Mouse (Mus musculus) forebrain, embryonic 12.5 days (tissue): ENCODE measurements at regions not wholly inside any gene's neighbourhood (a gene's known extent, or its start where the extent isn't known, plus 50 kb on each side); places are given as distances from the start of the nearest gene placed in this dataset.

ENCODE experiments used
- ATAC-seq: fragments of 200-750 bp; cut with Nextera tagmentation; 2 replicates; pipeline ENCODE4 v1.8.0; 2017; ENCODE audit warnings: moderate TSS enrichment; ENCODE audit not compliant: low FRiP score
- H3K27ac ChIP-seq: fragments of 300-500 bp; sonication (generic); 2 replicates; pipeline ENCODE4 v1.5.1; 2016; ENCODE audit warnings: mild to moderate bottlenecking
- H3K27me3 ChIP-seq: fragments of 300-500 bp; sonication (generic); 2 replicates; pipeline ENCODE4 v1.6.1; 2016; ENCODE audit warnings: mild to moderate bottlenecking
- H3K36me3 ChIP-seq: fragments of 300-500 bp; sonication (generic); replicated peaks from 2 replicates; pipeline ENCODE4 v1.6.1; 2016; ENCODE audit warnings: mild to moderate bottlenecking
- H3K4me1 ChIP-seq: fragments of 300-500 bp; sonication (generic); 2 replicates; pipeline ENCODE4 v1.6.1; 2016
- H3K4me2 ChIP-seq: fragments of 300-500 bp; sonication (generic); 2 replicates; pipeline ENCODE4 v1.6.1; 2016; ENCODE audit warnings: mild to moderate bottlenecking, moderate library complexity
- H3K4me3 ChIP-seq: fragments of 300-500 bp; sonication (generic); replicated peaks from 2 replicates; pipeline ENCODE4 v1.5.1; 2016; ENCODE audit warnings: mild to moderate bottlenecking
- H3K9ac ChIP-seq: fragments of 300-500 bp; sonication (generic); 2 replicates; pipeline ENCODE4 v1.6.1; 2016; ENCODE audit warnings: mild to moderate bottlenecking
- H3K9me3 ChIP-seq: fragments of 300-500 bp; sonication (generic); 2 replicates; pipeline ENCODE4 v1.6.1; 2016
- WGBS: fragments of 180-500 bp; shearing (Covaris S2); methylation state at CpG from one replicate; pipeline ENCODE4 v1.1.7; 2016; 5-methylcytosine and 5-hydroxymethylcytosine counted together

DNA sequence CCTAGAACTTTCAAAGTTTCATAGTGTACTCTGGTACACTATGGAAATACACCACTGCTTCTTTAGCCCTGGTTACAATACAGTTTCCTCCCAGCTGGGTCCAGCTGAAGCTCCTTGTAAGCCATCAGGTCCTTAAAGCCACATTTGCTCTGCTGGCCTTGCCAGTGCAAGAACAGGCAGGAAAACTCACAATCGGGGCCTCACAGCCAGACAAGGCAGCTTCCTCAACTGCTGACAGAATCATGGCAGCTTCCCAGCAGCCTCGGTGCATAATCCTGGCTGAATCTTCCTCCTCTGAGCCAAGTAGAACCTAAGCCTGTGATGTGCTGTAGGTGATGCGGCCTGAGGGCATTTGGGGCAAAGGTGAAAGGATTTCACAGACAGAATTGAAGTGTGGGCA, 320.5 kb upstream of the Zmiz1 start:
- no peak overlapping the region for H3K9ac ChIP-seq
- H3K36me3 ChIP-seq = no peaks in the 10 kb centered on the region
- no peak overlapping the region for H3K4me2 ChIP-seq
- H3K27ac ChIP-seq = no peak overlapping the region
- no peaks in the 10 kb centered on the region for H3K9me3 ChIP-seq
- 80% methylated on average over 3 of the region's 3 CpGs for WGBS
- peaks cover 5% of the 10 kb centered on the region; the same call in 1 of the 2 replicates for H3K4me1 ChIP-seq
- ATAC-seq = no peak
- no peak overlapping the region for H3K4me3 ChIP-seq
- no peaks in the 10 kb centered on the region for H3K27me3 ChIP-seq

DNA sequence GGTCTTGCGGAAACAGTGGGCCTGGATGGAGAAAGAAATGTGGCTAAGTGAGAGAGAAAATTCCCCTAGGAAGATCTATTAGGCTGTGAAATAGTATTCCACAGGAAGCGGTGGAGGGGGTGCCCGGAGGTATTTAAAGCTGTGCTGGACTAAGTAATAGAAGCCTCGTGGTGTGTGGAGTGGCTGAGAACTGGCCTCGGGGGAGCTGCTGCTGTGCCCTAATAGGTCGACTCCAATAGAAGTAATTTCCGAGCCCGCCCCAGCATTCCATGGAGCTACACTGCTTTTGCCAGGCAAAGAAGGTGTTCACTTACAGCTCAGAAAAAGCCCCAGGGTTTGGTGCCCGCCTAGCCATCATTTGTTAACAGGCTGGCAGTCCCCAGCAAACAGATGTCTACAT, 317.1 kb upstream of the Zmiz1 start:
- no peak for ATAC-seq
- no peaks in the 10 kb centered on the region for H3K4me1 ChIP-seq
- H3K9ac ChIP-seq = no peak overlapping the region
- H3K4me3 ChIP-seq = no peak overlapping the region
- H3K27me3 ChIP-seq = no peaks in the 10 kb centered on the region
- H3K36me3 ChIP-seq = no peaks in the 10 kb centered on the region
- no peaks in the 10 kb centered on the region for H3K9me3 ChIP-seq
- WGBS = 60% methylated on average over 9 of the region's 9 CpGs
- H3K4me2 ChIP-seq = no peak overlapping the region
- H3K27ac ChIP-seq = no peak overlapping the region

DNA sequence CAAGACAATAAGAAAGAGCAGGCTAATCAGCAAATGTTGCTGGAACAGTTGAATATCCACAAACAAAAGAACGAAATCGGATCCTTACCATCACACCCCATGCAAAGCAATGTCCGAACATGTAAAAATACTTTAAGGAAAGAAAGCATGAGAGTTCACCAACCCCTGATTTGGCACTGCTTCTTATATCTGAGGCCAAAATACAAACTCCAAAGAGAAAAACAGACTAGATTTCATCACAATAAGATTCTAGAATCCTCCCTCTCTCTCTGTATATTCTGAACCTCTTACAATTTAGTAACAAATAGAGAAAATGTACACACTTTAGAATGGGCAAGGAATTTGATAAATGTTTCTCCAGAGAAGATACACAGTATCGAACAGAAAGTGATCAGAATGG, 315.9 kb upstream of the Zmiz1 start:
- 86% methylated on average over 4 of the region's 4 CpGs for WGBS

DNA sequence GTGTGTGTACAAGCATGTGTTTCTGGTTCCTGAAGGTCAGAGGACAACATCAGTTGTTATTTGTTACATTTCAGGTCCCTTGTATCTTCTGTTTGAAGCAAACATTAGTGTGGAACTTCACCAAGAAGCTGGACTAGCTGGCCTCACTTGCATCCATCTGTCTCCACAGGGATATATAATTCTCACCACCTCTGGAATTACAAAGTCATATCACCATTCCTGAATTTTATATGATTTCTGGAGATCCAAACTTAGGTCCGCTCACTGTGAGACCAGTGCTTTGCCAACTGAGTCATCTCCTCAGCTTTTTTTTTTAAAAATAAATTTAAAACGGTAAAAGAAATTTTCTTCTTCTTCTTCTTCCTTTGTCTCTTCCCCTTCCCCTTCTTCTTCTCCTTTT, 311.3 kb upstream of the Zmiz1 start:
- Histone ChIP-seq H3K4me1 (no peaks in the 10 kb centered on the region), H3K9me3 (no peaks in the 10 kb centered on the region), H3K4me3 (no peak overlapping the region), H3K9ac (no peak overlapping the region), H3K27ac (no peak overlapping the region), H3K27me3 (0 out of 2 replicates have a peak, but pooled peaks cover 5% of the 10 kb centered on the region), H3K4me2 (no peak overlapping the region), H3K36me3 (no peaks in the 10 kb centered on the region)
- 98% methylated on average over 2 of the region's 2 CpGs for WGBS
- ATAC-seq = no peak

More for the DNA sequence above, 315.9 kb upstream of the Zmiz1 start:
- Histone ChIP-seq H3K4me2 (no peak overlapping the region), H3K9ac (no peak overlapping the region), H3K27ac (no peak overlapping the region), H3K27me3 (no peaks in the 10 kb centered on the region), H3K9me3 (no peaks in the 10 kb centered on the region), H3K4me3 (no peak overlapping the region), H3K4me1 (no peaks in the 10 kb centered on the region), H3K36me3 (no peaks in the 10 kb centered on the region)
- no peak for ATAC-seq

DNA sequence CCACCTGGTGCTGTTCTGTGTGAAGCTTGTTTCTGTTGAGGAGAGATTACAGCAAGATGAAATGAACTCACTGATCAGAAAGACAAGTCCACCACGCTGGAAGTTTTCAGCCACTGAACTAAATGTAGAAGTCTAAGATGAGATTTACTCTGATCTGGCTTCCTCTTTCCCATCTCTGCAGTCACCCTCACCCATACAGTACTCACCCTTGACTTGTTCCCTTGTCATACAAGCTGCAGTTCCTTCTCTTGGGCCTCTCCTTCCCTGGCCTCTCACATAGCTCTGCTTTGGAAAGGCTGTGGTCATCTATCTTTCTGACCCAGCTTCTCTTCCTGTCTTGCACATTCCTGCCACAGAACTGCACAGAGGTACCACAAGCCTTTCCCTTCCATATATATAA, 308.0 kb upstream of the Zmiz1 start:
- no peaks in the 10 kb centered on the region for H3K36me3 ChIP-seq
- H3K9ac ChIP-seq = no peak overlapping the region
- no peak for ATAC-seq
- no peak overlapping the region for H3K4me3 ChIP-seq
- H3K4me2 ChIP-seq = no peak overlapping the region
- H3K4me1 ChIP-seq = 0 out of 2 replicates have a peak, but pooled peaks cover 6% of the 10 kb centered on the region
- no peak overlapping the region for H3K27ac ChIP-seq
- peaks cover 5% of the 10 kb centered on the region; the same call in 1 of the 2 replicates for H3K27me3 ChIP-seq
- WGBS = 77% methylated on average over 1 of the region's 1 CpGs
- H3K9me3 ChIP-seq = no peaks in the 10 kb centered on the region

DNA sequence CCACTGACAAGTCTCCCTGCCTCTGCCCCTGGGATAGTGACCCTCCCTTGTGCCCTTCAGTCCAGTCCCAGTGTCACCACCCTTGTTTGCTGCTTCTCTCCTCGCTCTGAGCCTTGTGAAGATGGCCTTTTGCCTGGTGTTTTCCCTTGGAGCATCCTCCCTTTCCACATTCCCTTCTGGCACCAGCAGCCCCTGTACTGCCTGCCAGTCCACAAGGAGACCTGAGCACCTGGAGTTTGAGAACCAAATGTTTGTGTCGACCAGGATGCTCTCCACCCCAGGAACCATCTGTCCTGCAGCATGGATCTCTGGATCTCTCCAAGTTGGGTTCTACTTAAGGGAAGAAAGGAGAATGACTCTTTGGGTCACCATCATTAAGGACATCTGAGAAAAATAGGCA, 307.5 kb upstream of the Zmiz1 start:
- 87% methylated on average over 2 of the region's 2 CpGs for WGBS
- Histone ChIP-seq H3K36me3 (no peaks in the 10 kb centered on the region), H3K4me2 (no peak overlapping the region), H3K9ac (no peak overlapping the region), H3K4me3 (no peak overlapping the region), H3K4me1 (peaks cover 11% of the 10 kb centered on the region; the same call in 1 of the 2 replicates), H3K27ac (no peak overlapping the region), H3K27me3 (peaks cover 5% of the 10 kb centered on the region; the same call in 1 of the 2 replicates), H3K9me3 (no peaks in the 10 kb centered on the region)
- no peak for ATAC-seq

DNA sequence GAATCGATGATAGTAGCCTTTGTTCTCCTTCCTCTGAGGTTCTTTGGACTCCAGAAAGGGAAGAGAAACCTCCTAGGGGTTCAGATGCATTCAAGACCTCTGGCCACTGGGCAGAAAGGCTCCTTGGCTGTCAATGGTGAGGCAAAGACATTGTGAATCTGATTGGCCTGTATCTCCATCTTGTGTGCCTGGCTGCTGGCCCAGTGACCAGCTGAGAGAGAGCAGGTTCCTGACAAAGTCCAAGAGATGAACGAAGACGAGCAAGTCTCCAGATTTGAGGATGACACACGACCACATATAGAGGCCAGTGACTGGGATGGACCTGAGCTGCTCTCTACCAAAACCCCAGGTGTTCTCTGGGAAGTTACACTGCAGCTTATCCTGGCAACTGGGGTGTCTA, 305.4 kb upstream of the Zmiz1 start:
- Histone ChIP-seq H3K4me3 (no peak overlapping the region), H3K36me3 (no peaks in the 10 kb centered on the region), H3K9me3 (no peaks in the 10 kb centered on the region), H3K27me3 (peaks cover 5% of the 10 kb centered on the region; the same call in 1 of the 2 replicates), H3K4me1 (peaks cover 14% of the 10 kb centered on the region; the same call in 1 of the 2 replicates), H3K9ac (no peak overlapping the region), H3K27ac (no peak overlapping the region), H3K4me2 (no peak overlapping the region)
- WGBS = 88% methylated on average over 4 of the region's 4 CpGs
- no peak for ATAC-seq

DNA sequence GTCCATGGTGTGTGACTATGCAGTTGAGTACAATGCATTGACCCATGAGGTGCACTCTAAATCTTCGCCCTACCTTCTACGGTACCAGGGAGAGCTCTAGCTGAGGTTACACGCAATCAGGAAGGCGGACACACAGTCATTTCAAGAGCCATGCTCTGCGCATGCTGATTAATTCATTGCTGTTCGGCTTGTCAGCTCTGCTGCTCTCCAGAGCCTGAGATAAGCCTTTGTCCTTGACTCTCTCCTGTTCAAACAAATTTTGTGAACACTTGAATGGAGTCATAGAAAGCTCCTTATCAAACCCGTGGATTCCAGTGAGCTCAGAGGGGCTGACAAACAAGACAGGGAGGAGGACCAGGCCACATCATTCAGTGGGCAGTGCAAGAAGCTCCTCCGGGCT, 304.8 kb upstream of the Zmiz1 start:
- H3K9me3 ChIP-seq = no peaks in the 10 kb centered on the region
- peaks cover 14% of the 10 kb centered on the region; the same call in 1 of the 2 replicates for H3K4me1 ChIP-seq
- no peaks in the 10 kb centered on the region for H3K36me3 ChIP-seq
- no peak overlapping the region for H3K9ac ChIP-seq
- no peak overlapping the region for H3K4me2 ChIP-seq
- 68% methylated on average over 8 of the region's 8 CpGs for WGBS
- no peak overlapping the region for H3K4me3 ChIP-seq
- H3K27me3 ChIP-seq = peaks cover 5% of the 10 kb centered on the region; the same call in 1 of the 2 replicates
- H3K27ac ChIP-seq = no peak overlapping the region
- no peak for ATAC-seq

DNA sequence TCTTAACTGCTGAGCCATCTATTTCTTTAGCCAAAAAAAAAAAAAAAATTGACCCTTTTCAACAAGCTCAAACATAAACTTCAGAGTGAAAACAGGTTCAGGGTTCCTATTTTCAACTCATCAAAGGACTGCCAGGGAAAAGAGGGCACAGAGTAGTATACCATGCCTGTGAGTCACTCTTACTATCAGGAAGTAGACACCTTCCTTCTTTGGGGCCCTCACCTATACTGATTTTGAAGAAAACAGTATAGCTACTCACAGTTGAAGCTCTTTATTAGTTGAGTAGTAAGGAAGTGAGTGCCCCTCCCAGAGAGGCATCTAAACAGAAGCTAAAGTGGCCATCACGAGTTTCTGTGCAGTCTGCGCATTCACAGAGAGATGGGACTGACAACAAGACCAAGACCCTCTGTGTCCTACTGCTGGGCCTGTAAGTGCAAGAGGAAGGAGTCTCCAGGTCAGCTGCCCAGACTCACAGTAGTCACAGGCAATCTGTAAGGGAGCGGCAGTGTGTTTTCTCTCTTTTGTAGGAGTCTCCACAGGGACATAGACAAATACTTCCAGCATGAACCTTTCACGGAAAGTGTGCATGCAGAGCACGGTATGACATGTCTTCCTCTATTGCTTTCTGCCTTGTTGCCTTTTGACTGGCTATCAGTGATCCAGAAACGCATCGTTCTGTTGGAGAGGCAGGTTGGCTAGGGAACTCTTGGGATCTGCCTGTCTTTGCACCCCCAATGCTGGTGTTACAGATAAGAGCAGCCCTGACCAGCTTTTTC, 303.8 kb upstream of the Zmiz1 start:
- no peak overlapping the region for H3K4me2 ChIP-seq
- H3K9ac ChIP-seq = no peak overlapping the region
- peaks cover 14% of the 10 kb centered on the region; the same call in 1 of the 2 replicates for H3K4me1 ChIP-seq
- H3K4me3 ChIP-seq = no peak overlapping the region
- 83% methylated on average over 7 of the region's 7 CpGs for WGBS
- peaks cover 5% of the 10 kb centered on the region; the same call in 1 of the 2 replicates for H3K27me3 ChIP-seq
- H3K9me3 ChIP-seq = no peaks in the 10 kb centered on the region
- H3K36me3 ChIP-seq = no peaks in the 10 kb centered on the region
- no peak for ATAC-seq
- H3K27ac ChIP-seq = no peak overlapping the region

DNA sequence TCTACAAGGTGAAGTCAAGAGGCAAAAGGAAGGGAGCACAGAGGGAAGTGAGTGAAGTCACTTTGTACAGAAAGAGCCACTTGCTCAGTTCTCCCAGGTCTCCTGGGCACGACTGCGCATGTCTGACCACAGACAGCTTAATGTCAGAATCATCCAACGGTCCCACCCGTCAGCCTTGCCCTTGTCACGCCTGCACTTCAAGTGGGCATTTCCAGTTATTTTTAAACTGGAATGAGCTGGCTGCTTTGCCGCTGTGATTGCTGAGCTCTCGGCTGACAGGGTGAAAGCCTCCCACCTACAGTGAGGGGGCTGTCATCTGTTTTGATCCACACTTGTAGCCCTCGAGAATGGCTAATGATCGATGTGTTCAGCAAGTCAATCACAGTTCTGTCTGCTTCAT, 302.8 kb upstream of the Zmiz1 start:
- Histone ChIP-seq H3K27ac (no peak overlapping the region), H3K4me3 (no peak overlapping the region), H3K4me1 (peaks cover 14% of the 10 kb centered on the region; the same call in 1 of the 2 replicates), H3K36me3 (no peaks in the 10 kb centered on the region), H3K27me3 (peaks cover 2% of the 10 kb centered on the region; the same call in 1 of the 2 replicates), H3K9me3 (no peaks in the 10 kb centered on the region), H3K9ac (no peak overlapping the region), H3K4me2 (no peak overlapping the region)
- no peak for ATAC-seq
- WGBS = 60% methylated on average over 9 of the region's 9 CpGs

DNA sequence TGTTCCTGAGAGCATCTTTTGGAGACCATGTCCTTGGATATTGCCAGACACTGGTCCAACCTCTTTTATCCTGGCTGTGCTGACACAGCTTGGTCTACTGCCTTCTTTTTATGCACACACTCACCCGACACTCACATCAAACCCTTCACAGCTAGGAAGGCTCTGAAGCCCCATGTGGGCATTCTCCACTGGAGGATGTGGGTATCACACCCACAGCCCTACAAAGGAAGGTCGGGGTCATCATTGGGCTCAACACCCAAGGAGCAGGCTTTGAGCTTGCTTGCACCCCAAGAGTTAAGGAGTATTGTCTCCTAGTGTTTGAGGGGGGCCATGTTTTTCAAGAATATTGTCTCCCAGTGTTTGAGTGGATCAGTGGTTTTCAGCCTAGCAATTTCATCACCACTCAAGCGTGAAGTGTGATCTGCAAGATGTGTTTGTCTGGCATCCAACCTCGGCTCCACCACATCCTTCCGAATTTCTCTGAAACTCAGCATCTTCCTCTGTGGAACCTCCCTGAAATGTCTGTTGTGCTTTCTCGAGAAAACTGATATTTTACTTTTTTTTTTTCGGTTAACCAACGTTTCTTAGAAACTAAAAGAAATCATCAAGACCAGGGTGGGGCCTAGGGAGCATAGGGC, 297.2 kb upstream of the Zmiz1 start:
- Histone ChIP-seq H3K4me2 (no peak overlapping the region), H3K4me1 (0 out of 2 replicates have a peak, but pooled peaks cover 4% of the 10 kb centered on the region), H3K9me3 (no peaks in the 10 kb centered on the region), H3K27ac (no peak overlapping the region), H3K27me3 (no peaks in the 10 kb centered on the region), H3K4me3 (no peak overlapping the region), H3K9ac (no peak overlapping the region), H3K36me3 (no peaks in the 10 kb centered on the region)
- no peak for ATAC-seq
- 85% methylated on average over 8 of the region's 8 CpGs for WGBS

DNA sequence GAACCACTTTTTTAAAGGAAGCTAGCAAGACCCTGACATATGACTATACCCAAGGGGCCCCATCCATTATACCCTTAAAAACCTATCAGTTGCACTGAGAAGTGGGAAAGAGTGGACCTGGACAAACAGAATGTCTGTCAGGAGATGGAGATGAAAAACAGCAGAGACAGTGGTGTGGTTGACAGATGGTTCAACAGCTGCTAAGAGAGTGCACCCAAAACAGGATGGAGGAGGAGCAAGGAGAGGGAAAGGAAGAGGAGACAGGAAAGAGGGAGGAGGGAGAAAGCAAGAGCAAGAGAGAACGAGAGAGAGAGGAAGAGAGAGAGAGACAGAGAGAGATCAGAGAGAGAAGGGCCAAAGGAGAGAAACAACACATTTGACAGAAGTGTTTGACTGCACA, 292.8 kb upstream of the Zmiz1 start:
- WGBS = 27% methylated on average over 1 of the region's 1 CpGs
- H3K9ac ChIP-seq = no peak overlapping the region
- H3K4me2 ChIP-seq = no peak overlapping the region
- ATAC-seq = no peak
- H3K27ac ChIP-seq = no peak overlapping the region
- no peaks in the 10 kb centered on the region for H3K36me3 ChIP-seq
- peaks cover 12% of the 10 kb centered on the region for H3K4me1 ChIP-seq
- H3K9me3 ChIP-seq = no peaks in the 10 kb centered on the region
- no peaks in the 10 kb centered on the region for H3K27me3 ChIP-seq
- no peak overlapping the region for H3K4me3 ChIP-seq

DNA sequence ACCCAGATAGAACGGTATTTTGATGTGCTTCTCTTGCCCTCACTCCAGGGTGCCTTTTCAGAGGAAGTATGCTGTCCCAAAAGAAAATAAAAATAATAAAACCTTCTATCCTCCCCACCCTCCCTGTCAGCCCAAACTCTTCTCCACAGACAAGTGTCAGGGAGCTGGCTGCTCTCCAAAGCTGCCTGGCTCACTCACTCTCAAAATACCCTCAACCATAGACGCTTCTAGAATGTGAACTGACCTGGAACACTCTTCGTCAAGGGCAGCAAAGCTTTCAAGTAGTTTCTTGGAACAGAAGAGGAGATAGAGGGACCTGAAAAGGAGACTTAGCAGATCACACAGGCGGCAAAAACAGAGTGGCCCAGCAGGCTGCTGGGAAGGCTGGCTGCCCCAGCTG, 291.4 kb upstream of the Zmiz1 start:
- H3K27ac ChIP-seq = no peak overlapping the region
- WGBS = 46% methylated on average over 4 of the region's 4 CpGs
- no peak for ATAC-seq

More for the DNA sequence above, 291.4 kb upstream of the Zmiz1 start:
- Histone ChIP-seq H3K9me3 (no peaks in the 10 kb centered on the region), H3K4me2 (no peak overlapping the region), H3K9ac (no peak overlapping the region), H3K4me3 (no peak overlapping the region), H3K36me3 (no peaks in the 10 kb centered on the region), H3K4me1 (peaks cover 12% of the 10 kb centered on the region), H3K27me3 (no peaks in the 10 kb centered on the region)
